Mouse (Mus musculus): ENCODE results near the gene Rho.

Gene Rho

GRCm38 (mm10) chr6:115931639-115932038, at the start of gene Rho:
Gene Rho, plus strand, starts transcription at chr6:115931748.
- DNase-seq (ENCODE audit: inconsistent age in 2 of 2, low spot score in 1 of 2): no peak

GRCm38 (mm10) chr6:115884018-115884417, 47.5 kb upstream of the Rho start:
- peak in 1 of 2 experiments; percentile 68 for DNase-seq (ENCODE audit: inconsistent age in 2 of 2, low spot score in 1 of 2)

- DNase-seq (ENCODE audit: inconsistent age in 2 of 2, low spot score in 1 of 2): no peak
These were observed 44.7 kb upstream of the Rho start for GRCm38 (mm10) chr6:115886894-115887293.

- DNase-seq (ENCODE audit: inconsistent age in 2 of 2, low spot score in 1 of 2): peak in 1 of 2 experiments; percentile 61
These were observed 43.3 kb upstream of the Rho start for GRCm38 (mm10) chr6:115888296-115888695.

- no peak for DNase-seq (ENCODE audit: inconsistent age in 2 of 2, low spot score in 1 of 2)
These were observed 40.9 kb upstream of the Rho start for GRCm38 (mm10) chr6:115890601-115891000.

- DNase-seq (ENCODE audit: inconsistent age in 2 of 2, low spot score in 1 of 2): no peak
These were observed 40.5 kb upstream of the Rho start for GRCm38 (mm10) chr6:115891061-115891460.

GRCm38 (mm10) chr6:115891497-115892061, 40.0 kb upstream of the Rho start:
- peak in 1 of 2 experiments; percentile 56 for DNase-seq (ENCODE audit: inconsistent age in 2 of 2, low spot score in 1 of 2)

GRCm38 (mm10) chr6:115892363-115892762, 39.2 kb upstream of the Rho start:
- DNase-seq (ENCODE audit: inconsistent age in 2 of 2, low spot score in 1 of 2): no peak

- DNase-seq (ENCODE audit: inconsistent age in 2 of 2, low spot score in 1 of 2): no peak
These were observed 35.2 kb upstream of the Rho start for GRCm38 (mm10) chr6:115896346-115896745.

- peak in 1 of 2 experiments; percentile 77 for DNase-seq (ENCODE audit: inconsistent age in 2 of 2, low spot score in 1 of 2)
These were observed 34.4 kb upstream of the Rho start for GRCm38 (mm10) chr6:115897117-115897516.

GRCm38 (mm10) chr6:115897926-115898520, 33.5 kb upstream of the Rho start:
- DNase-seq (ENCODE audit: inconsistent age in 2 of 2, low spot score in 1 of 2): no peak

GRCm38 (mm10) chr6:115901062-115901461, 30.5 kb upstream of the Rho start:
- DNase-seq (ENCODE audit: inconsistent age in 2 of 2, low spot score in 1 of 2): peak; percentile 89 to 96

- DNase-seq (ENCODE audit: inconsistent age in 2 of 2, low spot score in 1 of 2): peak; percentile 70 to 90
These were observed 30.0 kb upstream of the Rho start for GRCm38 (mm10) chr6:115901489-115901931.

- DNase-seq (ENCODE audit: inconsistent age in 2 of 2, low spot score in 1 of 2): no peak
These were observed 29.0 kb upstream of the Rho start for GRCm38 (mm10) chr6:115902545-115902944.

- DNase-seq (ENCODE audit: inconsistent age in 2 of 2, low spot score in 1 of 2): peak in 1 of 2 experiments; percentile 56
These were observed 26.0 kb upstream of the Rho start for GRCm38 (mm10) chr6:115905568-115905967.

GRCm38 (mm10) chr6:115906455-115906854, 25.1 kb upstream of the Rho start:
- peak in 1 of 2 experiments; percentile 73 for DNase-seq (ENCODE audit: inconsistent age in 2 of 2, low spot score in 1 of 2)

- DNase-seq (ENCODE audit: inconsistent age in 2 of 2, low spot score in 1 of 2): no peak
These were observed 24.7 kb upstream of the Rho start for GRCm38 (mm10) chr6:115906871-115907270.

GRCm38 (mm10) chr6:115908421-115908982, 23.0 kb upstream of the Rho start:
- peak; percentile 64 to 86 for DNase-seq (ENCODE audit: inconsistent age in 2 of 2, low spot score in 1 of 2)

GRCm38 (mm10) chr6:115909052-115909451, 22.5 kb upstream of the Rho start:
- DNase-seq (ENCODE audit: inconsistent age in 2 of 2, low spot score in 1 of 2): no peak

- peak; percentile 75 to 82 for DNase-seq (ENCODE audit: inconsistent age in 2 of 2, low spot score in 1 of 2)
These were observed 21.6 kb upstream of the Rho start for GRCm38 (mm10) chr6:115909940-115910339.

- peak in 1 of 2 experiments; percentile 62 for DNase-seq (ENCODE audit: inconsistent age in 2 of 2, low spot score in 1 of 2)
These were observed 19.8 kb upstream of the Rho start for GRCm38 (mm10) chr6:115911763-115912162.

GRCm38 (mm10) chr6:115913482-115913881, 18.1 kb upstream of the Rho start:
- no peak for DNase-seq (ENCODE audit: inconsistent age in 2 of 2, low spot score in 1 of 2)

Measured in adrenal gland, adult (tissue).